Mouse (Mus musculus) layer of hippocampus, postnatal 36 days (tissue): Measurements from ENCODE around the gene Mef2a. TPM values are rescaled to one million over a fixed set of nuclear protein-coding genes. Genes with fewer than 3 reads are reported as not detected.

ENCODE experiments used
- DNase-seq, 2 experiments: peaks; one replicate each; pipeline ENCODE4 v3.0.0; 2022
- total RNA-seq, 2 experiments: library from RNA; stranded (reverse); gene quantifications; 2 replicates each; pipeline ENCODE4 v1.2.3; 2021

The Mef2a gene
- total RNA-seq, 2 experiments from 2014 or later, result 146 to 161 TPM

DNA sequence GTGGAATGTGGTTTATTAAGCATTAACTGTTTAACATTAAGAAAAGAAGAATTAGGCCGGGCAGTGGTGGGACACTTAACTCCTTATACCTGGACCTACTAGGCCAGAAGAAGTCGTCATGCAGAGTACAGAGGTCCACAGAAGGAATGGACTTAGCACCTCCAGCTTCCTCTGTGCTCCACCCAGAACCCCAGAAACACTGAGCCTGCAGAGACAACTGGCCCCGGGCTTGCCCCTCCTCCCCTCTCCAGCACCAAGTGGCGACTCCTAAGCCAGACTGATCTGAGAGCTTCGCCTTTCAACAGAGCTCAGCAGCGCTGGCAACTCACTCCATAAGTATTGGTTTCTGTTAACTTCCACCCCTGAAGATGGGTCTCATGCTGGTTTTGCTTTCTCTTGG is 165.0 kb downstream of the Mef2a start:
- no peak for DNase-seq

GRCm38 (mm10) chr7:67206496-67206895 is 166.2 kb downstream of the Mef2a start:
- no peak for DNase-seq

DNA sequence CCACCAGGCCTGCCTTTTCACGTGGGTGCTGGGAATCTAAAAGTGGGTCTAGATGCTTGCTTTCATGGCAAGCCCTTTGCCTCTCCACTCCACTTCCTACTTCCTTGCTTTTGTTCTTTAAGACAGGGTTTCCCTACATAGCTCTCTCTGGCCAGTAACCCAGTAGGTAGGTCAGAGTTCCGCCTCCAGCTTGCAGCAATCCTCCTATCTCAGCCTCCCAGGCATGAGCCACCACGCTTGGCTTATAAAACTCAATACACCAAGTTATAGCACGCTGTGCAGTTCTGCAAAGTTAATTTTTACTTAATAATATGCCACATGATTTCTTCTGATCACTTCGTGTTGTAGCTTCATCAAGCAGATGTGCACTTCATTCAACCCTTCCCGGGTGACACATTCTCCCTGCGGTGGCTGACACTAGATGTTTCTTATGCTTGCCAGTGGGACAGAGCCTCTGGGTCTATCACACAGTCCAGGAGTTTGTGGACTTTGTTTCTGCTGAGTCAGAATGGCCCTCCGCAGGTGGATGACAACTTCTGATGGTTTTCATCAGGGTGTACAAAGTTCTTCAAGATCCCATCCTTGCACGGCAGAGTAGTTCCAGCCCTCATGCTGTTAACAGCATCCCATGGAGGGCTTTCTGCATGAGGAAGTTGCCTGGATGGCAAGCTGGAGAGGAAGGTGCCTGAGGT is 166.8 kb downstream of the Mef2a start:
- no peak for DNase-seq

DNA sequence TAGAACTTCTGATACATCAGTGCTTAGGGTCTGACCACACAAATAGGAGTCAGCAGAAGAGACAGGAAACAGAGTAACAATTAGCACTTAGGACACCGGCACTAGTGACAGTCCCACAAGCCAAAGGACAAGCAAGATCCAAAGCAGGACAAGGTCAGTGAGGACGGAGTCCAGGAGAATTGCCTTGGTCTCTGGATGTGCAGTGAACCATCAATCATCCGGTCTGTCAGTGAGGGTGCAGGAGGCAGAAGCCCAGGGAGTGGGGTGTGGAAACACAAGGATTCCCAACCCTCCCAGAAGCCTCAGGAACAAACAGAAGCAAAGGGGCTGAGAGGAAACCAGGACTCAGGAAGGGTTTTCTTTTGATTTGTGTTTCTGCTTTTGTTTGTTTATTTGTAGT is 169.0 kb downstream of the Mef2a start:
- DNase-seq, result no peak

DNA sequence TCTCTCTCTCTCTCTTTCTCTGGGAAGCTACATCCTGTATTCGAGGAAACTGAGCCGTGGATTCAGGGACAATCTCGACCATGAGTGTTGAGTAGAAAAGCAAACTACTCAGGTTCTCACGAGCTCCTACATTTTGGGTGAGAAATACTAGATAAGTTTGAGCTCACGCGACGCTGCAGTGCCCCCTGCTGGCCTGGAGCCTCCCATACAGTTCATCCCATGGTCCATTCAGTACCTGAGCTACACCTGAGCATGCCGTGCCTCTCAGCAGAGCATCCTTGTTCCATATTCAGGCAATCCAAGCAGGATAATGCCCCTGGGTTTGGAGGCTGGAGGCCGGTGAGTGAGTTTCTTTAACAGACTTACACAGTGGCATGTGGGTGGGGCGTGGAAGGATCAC is 173.2 kb downstream of the Mef2a start:
- DNase-seq, result peak; percentile 50 to 53

DNA sequence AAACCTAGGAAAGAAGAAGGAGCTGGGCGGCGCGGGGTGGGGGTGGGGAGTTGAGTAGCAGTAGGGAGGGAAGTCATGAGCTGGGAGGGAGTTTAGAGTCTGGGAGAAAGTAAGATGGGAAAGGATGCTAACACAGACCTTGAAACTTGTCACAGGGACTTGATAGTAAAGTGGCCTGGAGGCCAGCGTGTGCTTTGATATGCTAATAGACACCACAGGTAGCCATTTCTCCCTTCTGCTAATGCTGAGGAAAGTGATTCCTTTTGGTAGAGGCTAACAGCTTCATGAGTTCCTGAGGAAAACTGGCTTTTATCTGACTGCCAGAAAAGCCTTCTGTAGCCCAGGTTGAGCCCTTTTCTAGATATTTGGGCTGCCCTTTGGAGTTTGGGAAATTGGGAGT is 188.9 kb downstream of the Mef2a start:
- DNase-seq, result no peak

Other genes starting within 250 kb of the Mef2a start
- 10 to 100 TPM; 32.4 to 35.2 TPM for gene Lysmd4, start 150.3 kb downstream of the Mef2a start, total RNA-seq